Mouse (Mus musculus) heart, postnatal 10 days (tissue): ENCODE data around the gene Supt20. TPM values are rescaled to one million over a fixed set of nuclear protein-coding genes. Genes with fewer than 3 reads are reported as not detected.
A peak's percentile ranks its signal among the peaks of the same experiment; 100 is the strongest.
"Not testable (repeated sequence)": the region's sequence is repeated elsewhere in the genome, so short reads cannot be mapped to it uniquely, and the experiment has no call there.

Experiments used
- DNase-seq, 2 experiments: peaks; one replicate each; pipeline ENCODE4 v3.0.0; 2021
- intact Hi-C: fragments of 180-260 bp; cut with DNase I; formaldehyde crosslinking; loops from one replicate; pipeline ENCODE4 v1.15.1; 2025
- total RNA-seq, 2 experiments: library from RNA; stranded (reverse); gene quantifications; 2 replicates each; pipeline ENCODE4 v1.2.3; 2021

Gene Supt20
- total RNA-seq, 2 experiments from 2014 or later = 35.1 to 41.8 TPM

GRCm38 (mm10) chr3:54745799-54746198, 53.2 kb downstream of the Supt20 start:
- peak in 1 of 2 experiments; percentile 40 for DNase-seq
- intact Hi-C loops = no loop called here

DNA sequence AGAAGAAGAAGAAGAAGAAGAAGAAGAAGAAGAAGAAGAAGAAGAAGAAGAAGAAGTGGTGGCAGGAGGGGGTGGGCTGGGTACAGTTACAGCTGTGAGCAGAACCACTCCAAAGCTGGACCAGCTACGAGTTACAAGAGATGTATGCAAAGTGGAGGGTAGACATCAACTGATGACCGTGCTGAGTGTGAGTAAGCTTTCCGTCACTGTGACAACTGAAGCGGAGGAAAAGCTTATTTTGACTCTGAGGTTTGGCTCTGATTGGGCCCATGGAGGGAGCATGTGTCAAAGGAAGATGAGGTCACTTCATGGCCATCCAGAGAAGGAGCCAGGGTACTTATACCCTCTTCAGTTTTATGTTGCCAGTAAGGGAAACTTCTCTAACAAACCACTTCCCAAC, 60.8 kb downstream of the Supt20 start:
- no peak for DNase-seq
- intact Hi-C loops = no loop called here

GRCm38 (mm10) chr3:54755145-54756041, 62.8 kb downstream of the Supt20 start, which contains the start of gene Smad9:
Gene Smad9, plus strand, starts transcription at chr3:54755582.
- peak; percentile 58 to 68 for DNase-seq
- intact Hi-C loops = no loop called here

- intact Hi-C loops = no loop called here
- peak; percentile 32 to 35 for DNase-seq
Measured at GRCm38 (mm10) chr3:54756058-54756457, 63.5 kb downstream of the Supt20 start.

DNA sequence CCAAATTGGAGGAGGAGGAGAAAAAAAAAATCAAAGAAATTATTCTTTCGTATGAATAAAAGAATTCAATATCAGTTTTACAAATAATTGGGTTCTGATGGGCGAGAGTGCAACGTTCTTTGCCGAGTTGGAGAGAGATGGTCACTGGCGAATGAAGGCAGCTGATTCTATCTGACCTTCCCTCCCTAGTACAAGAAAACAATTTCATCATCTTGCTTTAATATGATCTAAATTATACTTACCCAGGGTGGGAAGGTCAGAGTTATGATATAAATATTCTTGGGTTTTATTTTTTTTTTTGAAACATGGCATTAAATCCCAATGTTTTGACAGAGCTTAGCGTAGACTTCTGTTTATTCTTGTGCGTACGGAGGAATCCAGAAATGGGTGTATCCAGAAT, 64.8 kb downstream of the Supt20 start:
- intact Hi-C loops = no loop called here
- no peak for DNase-seq

DNA sequence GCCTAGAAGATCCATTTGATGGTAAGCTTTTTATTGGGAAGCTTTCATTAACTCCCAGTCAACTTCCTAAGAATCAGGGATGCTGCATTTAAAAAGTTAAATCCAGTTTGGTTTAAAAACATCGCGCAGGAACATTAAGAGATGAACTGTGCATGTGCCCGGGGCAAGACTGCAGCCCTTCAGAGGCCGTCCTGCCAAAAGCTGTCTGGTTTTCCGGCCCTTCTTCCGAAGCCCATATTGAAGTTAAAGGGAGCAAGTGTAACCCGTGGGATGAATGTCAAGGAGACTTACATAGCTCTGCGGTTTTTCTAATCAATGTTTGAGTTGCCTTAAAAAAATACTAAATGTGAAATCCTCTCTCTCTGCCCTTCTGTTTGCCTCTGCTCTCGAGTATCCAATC, 66.6 kb downstream of the Supt20 start:
- intact Hi-C loops = no loop called here
- no peak for DNase-seq

- DNase-seq = no peak
- intact Hi-C loops = no loop called here
Measured at GRCm38 (mm10) chr3:54760321-54761115, 67.9 kb downstream of the Supt20 start.

DNA sequence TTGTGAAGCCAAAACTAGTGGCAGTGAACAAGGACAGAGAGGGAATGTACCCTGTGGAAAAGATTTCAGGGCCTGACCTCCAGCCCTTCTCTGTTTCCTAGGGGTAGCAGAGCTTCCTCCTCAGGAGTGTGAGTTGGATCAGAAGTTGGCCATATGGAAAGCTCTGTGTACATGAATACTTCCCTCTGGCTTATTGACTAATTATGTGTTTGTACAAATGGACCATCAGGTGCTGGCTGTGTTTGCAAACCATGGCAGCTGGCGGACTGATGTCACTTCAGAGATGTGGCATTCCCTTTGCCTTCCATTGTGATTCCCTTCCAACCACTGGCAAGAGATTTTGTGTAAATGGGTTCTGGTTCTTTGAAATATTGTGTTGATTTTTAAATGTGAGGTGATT, 68.7 kb downstream of the Supt20 start:
- intact Hi-C loops = no loop called here
- no peak for DNase-seq

DNA sequence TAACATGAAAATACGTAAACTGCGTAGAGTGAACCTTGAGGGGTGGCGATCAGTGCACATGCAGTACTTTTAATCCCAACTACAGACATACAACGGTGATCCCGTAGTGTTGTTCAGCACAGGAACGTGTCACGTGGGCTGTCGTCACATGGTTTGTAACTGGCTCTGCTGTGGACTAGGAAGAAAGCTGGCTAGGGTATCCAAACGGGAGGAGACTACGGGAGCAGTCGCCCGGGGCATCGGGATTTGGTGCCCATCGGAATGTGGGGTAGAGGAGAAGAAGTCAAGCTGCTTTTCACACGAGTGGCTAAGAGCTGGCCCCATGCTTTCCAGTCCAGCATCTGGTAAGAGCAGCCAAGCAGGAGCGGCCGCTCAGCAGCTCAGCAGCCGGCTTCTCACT, 71.8 kb downstream of the Supt20 start:
- intact Hi-C loops = no loop called here
- DNase-seq = peak; percentile 37 to 57

DNA sequence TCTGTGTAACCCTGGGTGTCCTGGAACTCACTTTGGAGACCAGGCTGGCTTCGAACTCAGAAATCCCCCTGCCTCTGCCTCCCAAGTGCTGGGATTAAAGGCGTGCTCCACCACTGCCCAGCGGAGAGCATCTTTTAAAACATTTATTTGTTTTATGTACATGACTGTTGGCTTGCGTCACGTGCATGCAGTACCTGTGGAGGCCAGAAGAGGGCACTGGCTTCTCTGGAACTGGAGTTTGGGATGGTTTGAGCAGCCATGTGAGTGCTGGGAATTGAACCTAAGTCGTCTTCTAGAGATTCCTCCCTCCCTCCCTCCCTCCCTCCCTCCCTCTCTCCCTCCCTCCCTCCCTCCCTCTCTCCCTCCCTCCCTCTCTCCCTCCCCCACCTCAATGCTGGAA, 72.9 kb downstream of the Supt20 start:
- intact Hi-C loops = not testable (repeated sequence)
- peak in 1 of 2 experiments; percentile 16 for DNase-seq

GRCm38 (mm10) chr3:54766034-54766433, 73.4 kb downstream of the Supt20 start:
- intact Hi-C loops = no loop called here
- DNase-seq = no peak

DNA sequence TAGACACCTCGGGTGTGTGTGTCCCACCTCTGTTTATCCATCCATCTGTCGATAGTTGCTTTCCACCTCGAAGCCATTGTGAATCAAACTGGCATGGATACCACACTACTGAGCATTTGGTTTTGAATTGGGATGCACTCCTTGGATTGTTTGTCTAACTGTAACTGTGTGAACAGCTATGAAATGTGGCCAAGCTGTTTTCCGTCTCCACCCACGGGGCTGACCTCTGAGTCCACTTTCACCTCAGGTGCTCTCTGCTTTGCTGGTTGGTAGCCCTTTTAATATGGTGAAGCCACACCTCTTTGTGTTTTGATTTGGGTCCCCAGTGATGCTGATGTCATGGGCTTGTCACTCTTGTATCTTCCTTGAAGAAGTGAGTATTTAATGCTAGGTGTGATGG, 74.2 kb downstream of the Supt20 start:
- intact Hi-C loops = no loop called here

DNA sequence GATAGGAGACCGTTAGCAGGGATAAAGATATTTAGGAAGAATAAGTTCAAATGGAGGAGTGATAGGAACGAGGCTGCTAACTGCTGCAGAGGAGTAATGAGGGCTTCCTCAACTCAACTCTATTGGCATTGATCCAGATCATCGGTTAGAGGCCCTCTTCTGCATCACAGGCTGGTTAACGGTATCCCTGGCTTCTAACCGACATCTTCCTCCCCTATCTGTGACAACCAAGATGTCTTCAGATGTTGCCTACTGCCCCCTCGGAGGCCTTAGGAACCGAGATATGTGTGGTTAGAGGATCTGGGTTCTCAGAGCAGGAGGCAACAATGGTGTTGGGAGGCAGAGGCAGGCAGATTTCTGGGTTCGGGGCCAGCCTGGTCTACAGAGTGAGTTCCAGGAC, 76.0 kb downstream of the Supt20 start:
- DNase-seq = no peak

More for the DNA sequence above, 74.2 kb downstream of the Supt20 start:
- no peak for DNase-seq

DNA sequence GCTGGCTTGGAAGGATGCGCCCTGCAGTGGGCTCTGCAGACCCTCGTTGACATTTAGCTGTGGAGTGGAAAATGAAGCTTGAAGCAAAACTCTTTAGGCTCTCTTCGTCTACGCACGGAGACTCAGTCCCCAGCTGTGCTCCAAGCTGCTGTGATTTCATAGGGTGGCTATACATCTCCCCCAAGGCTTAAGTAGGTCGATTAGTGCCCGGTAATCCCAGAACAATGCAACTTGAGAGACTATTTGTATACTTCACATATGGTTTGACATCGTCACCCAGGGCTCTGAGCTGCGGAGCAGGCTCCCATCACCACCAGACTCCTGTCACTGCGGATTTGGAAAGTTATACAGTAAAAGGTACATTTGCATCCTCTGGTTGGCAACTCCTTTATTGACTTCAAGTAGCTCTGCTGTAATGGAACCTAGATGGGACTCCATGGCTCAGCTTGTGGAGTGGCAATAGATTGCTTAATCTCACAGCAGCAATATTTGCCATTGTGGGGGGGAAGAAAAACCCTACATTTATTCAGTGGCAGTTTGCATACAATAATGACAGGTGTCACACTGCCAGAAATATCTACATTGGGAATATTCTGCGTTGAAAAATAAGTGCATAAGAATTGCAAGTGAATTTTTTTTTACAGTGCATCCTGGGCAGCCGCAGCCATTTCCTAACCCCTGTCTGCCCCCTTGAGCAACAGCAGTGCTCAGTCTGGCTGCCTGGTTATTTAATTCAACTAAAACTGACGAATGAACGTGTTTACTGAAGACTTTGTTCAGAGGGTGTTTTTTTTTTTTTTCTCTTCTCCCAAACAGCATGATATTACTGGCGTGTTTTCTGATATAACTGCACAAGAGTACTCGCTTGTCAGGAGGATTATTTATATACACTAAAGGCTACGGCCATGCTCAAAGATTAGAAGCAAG, 77.0 kb downstream of the Supt20 start:
- no peak for DNase-seq
- intact Hi-C loops = no loop called here

More for the DNA sequence above, 76.0 kb downstream of the Supt20 start:
- intact Hi-C loops = no loop called here

- intact Hi-C loops = no loop called here
- no peak for DNase-seq
Measured at GRCm38 (mm10) chr3:54773613-54774012, 81.0 kb downstream of the Supt20 start.

DNA sequence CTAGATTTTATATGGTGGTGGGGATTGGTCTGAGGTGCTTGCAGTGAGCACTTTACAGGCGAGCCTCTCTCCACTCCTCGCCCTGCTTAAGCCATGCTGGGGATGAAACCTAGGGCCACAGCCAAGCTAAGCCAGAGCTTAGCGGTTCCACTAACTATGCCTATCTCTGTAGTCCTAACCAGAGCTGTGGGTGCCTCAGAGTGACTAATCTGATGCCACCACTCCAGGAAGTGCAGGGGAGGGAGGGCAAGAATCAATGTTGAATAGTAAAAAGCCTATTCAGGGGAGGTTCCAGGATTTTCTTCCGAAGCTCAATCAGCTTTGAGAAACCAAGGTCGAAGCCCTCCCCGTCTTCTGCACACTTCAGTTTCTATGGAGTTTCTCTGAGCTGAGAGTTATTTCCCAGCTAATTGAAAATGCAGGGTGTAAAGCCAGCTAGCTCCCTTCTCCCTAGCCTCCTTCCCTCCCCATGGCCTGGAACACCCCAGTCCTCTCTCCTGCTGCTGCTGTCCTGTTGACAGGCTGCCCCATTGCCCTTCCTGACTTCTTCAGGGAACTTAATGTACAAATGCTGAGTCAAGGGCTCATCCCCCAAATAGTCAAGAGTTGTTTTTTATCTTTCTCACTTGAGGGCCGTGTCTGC, 83.5 kb downstream of the Supt20 start:
- intact Hi-C loops = no loop called here

More for the DNA sequence above, 83.5 kb downstream of the Supt20 start:
- DNase-seq = no peak
